Mouse (Mus musculus) ES-E14 (cell line): Measurements from ENCODE around the gene Fam24b. TPM values are rescaled to one million over a fixed set of nuclear protein-coding genes. Genes with fewer than 3 reads are reported as not detected.

Experiments used
- DNase-seq: peaks from one replicate; pipeline ENCODE4 v3.0.0-alpha.2; 2013; ENCODE audit warnings: low read depth, low spot score
- H3K27ac ChIP-seq: 2 replicates; pipeline ENCODE4 v1.5.1; 2012; ENCODE audit warnings: low read depth, mild to moderate bottlenecking, low read length, moderate library complexity, mixed read lengths; ENCODE audit not compliant: poor library complexity, insufficient read depth, severe bottlenecking
- H3K36me3 ChIP-seq: 2 replicates; pipeline ENCODE4 v1.6.1; 2012; ENCODE audit warnings: mild to moderate bottlenecking, low read length, moderate library complexity, mixed read lengths; ENCODE audit not compliant: control insufficient read depth, poor library complexity, insufficient read depth, severe bottlenecking
- H3K4me1 ChIP-seq, 2 experiments: fragments of 150-350 bp in 1 of 2; sonication (generic) in 1 of 2; 2 replicates each; pipeline ENCODE4 v1.6.1; 2012; ENCODE audit warnings: low read length in 2 of 2, mild to moderate bottlenecking in 1 of 2, mixed read lengths in 1 of 2; ENCODE audit not compliant: control insufficient read depth in 2 of 2, insufficient read depth in 2 of 2, poor library complexity in 1 of 2
- H3K4me3 ChIP-seq, 2 experiments: fragments of 150-350 bp in 1 of 2; sonication (generic) in 1 of 2; 2 replicates each; pipeline ENCODE4 v1.5.1; 2012; ENCODE audit warnings: low read length in 2 of 2, low read depth in 1 of 2, mild to moderate bottlenecking in 1 of 2, mixed read lengths in 1 of 2; ENCODE audit not compliant: insufficient read depth in 1 of 2, poor library complexity in 1 of 2, severe bottlenecking in 1 of 2
- H3K9ac ChIP-seq: 2 replicates; pipeline ENCODE4 v1.6.1; 2012; ENCODE audit warnings: low read depth, mild to moderate bottlenecking, low read length, mixed read lengths; ENCODE audit not compliant: poor library complexity, insufficient read depth, severe bottlenecking
- H3K9me3 ChIP-seq: fragments of 150-350 bp; sonication (generic); 2 replicates; pipeline ENCODE4 v1.6.1; 2012; ENCODE audit warnings: low read depth, mild to moderate bottlenecking, low read length; ENCODE audit not compliant: control insufficient read depth, insufficient read depth
- CHD2 ChIP-seq: IDR thresholded peaks from 2 replicates; pipeline ENCODE4 v1.6.1; 2014; ENCODE audit warnings: mild to moderate bottlenecking, low read depth, low read length, inconsistent platforms
- HCFC1 ChIP-seq: IDR thresholded peaks from 2 replicates; pipeline ENCODE4 v1.6.1; 2012; ENCODE audit warnings: low read length, inconsistent platforms, borderline replicate concordance; ENCODE audit not compliant: insufficient read depth
- MAFK ChIP-seq: IDR thresholded peaks from 2 replicates; pipeline ENCODE4 v1.6.1; 2014; ENCODE audit warnings: mild to moderate bottlenecking, low read depth, low read length, inconsistent platforms; ENCODE audit not compliant: insufficient read depth
- ZC3H11A ChIP-seq: IDR thresholded peaks from 2 replicates; pipeline ENCODE4 v1.6.1; 2012; ENCODE audit warnings: low read depth, mild to moderate bottlenecking, inconsistent platforms, low read length, borderline replicate concordance
- ZNF384 ChIP-seq: IDR thresholded peaks from 2 replicates; pipeline ENCODE4 v1.6.1; 2012; ENCODE audit warnings: low read depth, low read length, inconsistent platforms
- in situ Hi-C, 2 experiments: fragments of 600-800 bp; cut with MboI; formaldehyde crosslinking; loops; one replicate each; pipeline ENCODE4 v1.15.1; 2025; ENCODE audit warnings: low sequenced_read_pairs in 2 of 2, inconsistent platforms in 1 of 2; ENCODE audit not compliant: unreplicated experiment in 2 of 2
- total RNA-seq: library from RNA; depleted of rRNA; stranded (reverse); fragments of 300-350 nt; gene quantifications from 2 replicates; pipeline ENCODE4 v1.2.3, GENCODE M21; 2012

Gene Fam24b
- total RNA-seq, 1 experiment, result not detected

- Histone ChIP-seq H3K9ac (peak overlapping the region; percentile 43; the same call in 1 of the 2 replicates), H3K4me3 (no peak overlapping the region), H3K27ac (no peak overlapping the region), H3K9me3 (no peaks in the 10 kb centered on the region), H3K4me1 (peaks cover 0 to 4% of the 10 kb centered on the region in 2 experiments; a peak in 2 of 4 replicates), H3K36me3 (peaks cover 10% of the 10 kb centered on the region)
- DNase-seq, result no peak
- 0 out of 2 replicates have a peak, but pooled peaks have one; percentile 20 for TF ChIP-seq ZNF384
- TF ChIP-seq HCFC1, result no peak
- TF ChIP-seq ZC3H11A, result no peak
- TF ChIP-seq MAFK, result no peak
- TF ChIP-seq CHD2, result no peak
- in situ Hi-C loops, result no loop called here
Observed at GRCm38 (mm10) chr7:131337502-131338068, 8.3 kb upstream of the Fam24b start.

GRCm38 (mm10) chr7:131333564-131333963 is 4.2 kb upstream of the Fam24b start, which contains the start of gene Fam24a:
TSS of gene Fam24a (plus strand) at chr7:131333864.
- H3K4me3 ChIP-seq, result no peak within 1 kb of the TSS
- no peaks in the 10 kb centered on the region for H3K9me3 ChIP-seq
- in situ Hi-C loops, result no loop called here
- no peak within 1 kb of the TSS for H3K9ac ChIP-seq
- DNase-seq, result no peak
- H3K36me3 ChIP-seq, result no peaks in the 10 kb centered on the region
- peaks cover 0 to 4% of the 10 kb centered on the region in 2 experiments; a peak in 2 of 4 replicates for H3K4me1 ChIP-seq
- no peak within 1 kb of the TSS for H3K27ac ChIP-seq
- TF ChIP-seq ZNF384 (no peak), MAFK (no peak), CHD2 (no peak), HCFC1 (no peak), ZC3H11A (no peak)

DNA sequence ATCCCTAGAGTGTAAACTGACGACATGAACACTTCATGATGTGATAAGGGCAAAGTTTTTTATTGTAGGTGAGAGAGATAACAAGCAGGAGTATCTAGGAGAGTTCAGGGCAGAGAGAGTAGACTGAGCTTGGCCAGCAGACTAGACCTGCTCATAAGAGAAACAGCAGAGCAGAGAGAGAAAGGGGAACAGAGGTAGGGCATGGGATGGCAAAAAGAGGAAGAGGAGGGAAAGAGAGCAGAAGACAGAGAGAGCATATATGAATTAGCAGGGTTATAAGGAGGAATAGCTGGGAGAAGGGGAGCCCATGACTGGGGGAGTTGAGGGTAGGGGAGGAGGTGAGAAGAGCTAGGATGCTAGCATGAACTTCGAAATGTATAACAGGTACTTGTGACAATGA is 2.4 kb upstream of the Fam24b start:
- Histone ChIP-seq H3K27ac (no peak overlapping the region), H3K4me3 (no peak overlapping the region), H3K9me3 (no peaks in the 10 kb centered on the region), H3K36me3 (no peaks in the 10 kb centered on the region), H3K4me1 (no peaks in the 10 kb centered on the region), H3K9ac (no peak overlapping the region)
- in situ Hi-C loops, result no loop called here
- TF ChIP-seq MAFK, result no peak
- TF ChIP-seq ZNF384, result no peak
- no peak for TF ChIP-seq CHD2
- no peak for TF ChIP-seq ZC3H11A
- no peak for TF ChIP-seq HCFC1
- DNase-seq, result no peak

GRCm38 (mm10) chr7:131327054-131327453 is 2.3 kb downstream of the Fam24b start:
- H3K4me1 ChIP-seq, result no peaks in the 10 kb centered on the region
- TF ChIP-seq CHD2, result no peak
- TF ChIP-seq HCFC1, result no peak
- TF ChIP-seq ZNF384, result no peak
- no peak for TF ChIP-seq ZC3H11A
- TF ChIP-seq MAFK, result no peak
- in situ Hi-C loops, result no loop called here
- DNase-seq, result no peak
- H3K9me3 ChIP-seq, result no peaks in the 10 kb centered on the region
- H3K9ac ChIP-seq, result no peak overlapping the region
- no peaks in the 10 kb centered on the region for H3K36me3 ChIP-seq
- H3K4me3 ChIP-seq, result no peak overlapping the region
- H3K27ac ChIP-seq, result no peak overlapping the region

GRCm38 (mm10) chr7:131322192-131322591 is 7.1 kb downstream of the Fam24b start, which contains the start of gene Cuzd1:
TSS of gene Cuzd1 (minus strand) at chr7:131322292.
- Histone ChIP-seq H3K9me3 (no peaks in the 10 kb centered on the region), H3K4me1 (0 out of 4 replicates have a peak, but pooled peaks cover 0 to 3% of the 10 kb centered on the region in 2 experiments), H3K4me3 (no peak within 1 kb of the TSS), H3K9ac (no peak within 1 kb of the TSS), H3K36me3 (no peaks in the 10 kb centered on the region), H3K27ac (no peak within 1 kb of the TSS)
- in situ Hi-C loops, result no loop called here
- no peak for DNase-seq
- TF ChIP-seq ZC3H11A (no peak), MAFK (no peak), CHD2 (no peak), ZNF384 (no peak), HCFC1 (no peak)
